Mouse (Mus musculus) heart, adult 2 months (tissue): ENCODE data around the gene Zdhhc4.

ENCODE experiments used
- CTCF ChIP-seq: fragments of 200-600 bp; IDR thresholded peaks from 2 replicates; pipeline ENCODE4 v1.8.1; 2022; ENCODE audit warnings: antibody characterized with exemption, mild to moderate bottlenecking, moderate library complexity
- EP300 ChIP-seq: fragments of 200-500 bp; IDR thresholded peaks from 2 replicates; pipeline ENCODE4 v1.6.1; 2011; ENCODE audit warnings: low read depth, low read length, control low read depth; ENCODE audit not compliant: insufficient read depth
- POLR2A ChIP-seq: fragments of 200-500 bp; IDR thresholded peaks from 2 replicates; pipeline ENCODE4 v1.6.1; 2011; ENCODE audit warnings: mild to moderate bottlenecking, low read depth, low read length, control low read depth; ENCODE audit not compliant: insufficient read depth

- TF ChIP-seq POLR2A, result no peak
- no peak for TF ChIP-seq CTCF
- no peak for TF ChIP-seq EP300
These were observed 40.6 kb downstream of the Zdhhc4 start for GRCm38 (mm10) chr5:143288378-143288911.
